Mouse (Mus musculus) left cerebral cortex, postnatal 10 days (tissue): ENCODE measurements around the gene Pon1. TPM values are rescaled to one million over a fixed set of nuclear protein-coding genes. Genes with fewer than 3 reads are reported as not detected.

Experiments
- DNase-seq, 2 experiments: peaks; one replicate each; pipeline ENCODE4 v3.0.0; 2021 to 2022; ENCODE audit warnings: low spot score in 2 of 2, mixed read lengths in 1 of 2; ENCODE audit errors: extremely low spot score in 1 of 2
- intact Hi-C: fragments of 180-260 bp; cut with DNase I; formaldehyde crosslinking; loops from one replicate; pipeline ENCODE4 v1.15.1; 2025
- total RNA-seq, 2 experiments: library from RNA; stranded (reverse); gene quantifications; 2 replicates each; pipeline ENCODE4 v1.2.3; 2021

Gene Pon1
- total RNA-seq, 2 experiments from 2014 or later, result not detected

- intact Hi-C loops, result no loop called here
- no peak for DNase-seq
These were observed 42.6 kb downstream of the Pon1 start for GRCm38 (mm10) chr6:5151171-5151570.

DNA sequence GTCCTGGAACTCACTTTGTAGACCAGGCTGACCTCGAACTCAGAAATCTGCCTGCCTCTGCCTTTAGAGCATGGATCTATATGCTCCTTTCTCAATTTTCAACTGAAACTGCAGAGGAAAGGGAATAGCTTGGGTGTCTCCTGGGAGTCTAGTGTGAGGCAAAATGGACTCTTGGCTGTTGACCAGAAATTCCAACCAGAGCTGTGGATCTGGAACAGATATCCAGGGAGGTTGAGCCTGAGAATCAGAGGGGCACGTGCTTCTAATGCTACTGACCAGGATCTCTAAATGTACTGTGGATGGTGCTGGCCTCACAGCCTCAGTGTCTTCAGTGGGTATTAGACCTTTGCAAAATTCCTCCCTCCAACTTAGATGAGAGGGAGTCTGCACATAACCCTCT, 43.8 kb downstream of the Pon1 start:
- DNase-seq, result no peak
- intact Hi-C loops, result no loop called here

GRCm38 (mm10) chr6:5147488-5148142, 46.1 kb downstream of the Pon1 start:
- no peak for DNase-seq
- intact Hi-C loops, result no loop called here

- no peak for DNase-seq
- intact Hi-C loops, result no loop called here
These were observed 54.1 kb downstream of the Pon1 start for GRCm38 (mm10) chr6:5139666-5140065.

GRCm38 (mm10) chr6:5138875-5139631, 54.7 kb downstream of the Pon1 start:
- intact Hi-C loops, result no loop called here
- DNase-seq, result no peak

DNA sequence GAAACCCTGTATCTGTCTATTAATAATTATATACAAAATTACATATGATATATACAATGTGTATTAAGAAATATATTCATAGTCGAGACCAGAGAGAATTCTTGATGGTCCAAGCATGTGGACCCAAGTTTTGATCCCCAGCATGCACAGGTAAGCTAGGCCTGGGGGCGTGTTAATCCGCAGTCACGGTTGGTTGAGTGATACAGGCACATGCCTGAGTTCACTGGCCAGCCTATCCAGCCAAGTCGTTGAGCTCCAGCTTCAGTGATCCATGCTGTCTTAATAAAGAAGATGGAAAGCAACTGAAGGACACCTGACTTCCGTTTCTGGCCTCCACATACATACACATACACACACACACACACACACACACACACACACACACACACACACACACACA, 57.7 kb downstream of the Pon1 start:
- intact Hi-C loops, result no loop called here

DNA sequence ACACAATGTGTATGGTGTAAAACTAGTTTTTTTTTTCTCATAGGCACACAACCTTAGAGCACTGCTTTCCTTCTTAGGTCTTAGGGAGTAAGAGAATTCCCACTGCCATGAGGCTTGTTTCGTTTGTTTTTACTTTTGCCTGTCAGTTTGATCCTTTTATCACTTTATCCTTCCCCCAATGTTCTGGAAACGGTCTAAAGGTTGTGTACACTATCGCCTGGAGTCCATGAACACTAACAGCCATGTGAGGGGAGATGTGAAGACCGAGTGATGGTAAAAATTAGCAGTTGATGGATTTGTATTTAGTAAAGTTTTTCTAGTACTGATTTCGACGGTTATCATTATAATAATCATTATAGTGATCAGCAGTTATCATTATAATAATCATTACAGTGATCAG, 58.8 kb downstream of the Pon1 start:
- intact Hi-C loops, result no loop called here
- no peak for DNase-seq

More for the DNA sequence above, 57.7 kb downstream of the Pon1 start:
- DNase-seq, result no peak

- intact Hi-C loops, result no loop called here
These were observed 64.2 kb downstream of the Pon1 start for GRCm38 (mm10) chr6:5129364-5130093.

GRCm38 (mm10) chr6:5120229-5120628, 73.5 kb downstream of the Pon1 start:
- intact Hi-C loops, result no loop called here
- no peak for DNase-seq

More at GRCm38 (mm10) chr6:5129364-5130093, 64.2 kb downstream of the Pon1 start:
- no peak for DNase-seq

GRCm38 (mm10) chr6:5119181-5119910, 74.4 kb downstream of the Pon1 start:
- DNase-seq, result no peak
- intact Hi-C loops, result loop anchor here (10.0 kb wide), 2 partner anchors 565 to 705 kb away; no protein-coding TSS in a partner anchor

Other genes with a start within 250 kb of the Pon1 start
- 1 to 10 TPM; 2.2 to 2.4 TPM for gene Pon3, start 62.3 kb upstream of the Pon1 start, total RNA-seq
- 10 to 100 TPM; 17.6 to 18.7 TPM for gene Pon2, start 104.5 kb upstream of the Pon1 start, total RNA-seq
- gene Asb4, start 189.4 kb upstream of the Pon1 start, total RNA-seq, result 1 to 10 TPM; 1.1 to 1.2 TPM